Mouse (Mus musculus) MEL (cell line): ENCODE measurements around the gene Smagp. TPM values are rescaled to one million over a fixed set of nuclear protein-coding genes. Genes with fewer than 3 reads are reported as not detected.

Source experiments
- DNase-seq: peaks from one replicate; pipeline ENCODE4 v3.0.0; 2011; ENCODE audit warnings: low read depth, low spot score
- H3K27ac ChIP-seq: 2 replicates; pipeline ENCODE4 v1.5.1; 2012; ENCODE audit warnings: low read depth, mild to moderate bottlenecking, control low read depth, low read length, moderate library complexity; ENCODE audit not compliant: control insufficient read depth
- H3K27me3 ChIP-seq, 2 experiments: fragments of 150-350 bp in 1 of 2; sonication (generic) in 1 of 2; 2 replicates each; pipeline ENCODE4 v1.6.1; 2012; ENCODE audit warnings: low read length in 2 of 2, mild to moderate bottlenecking in 2 of 2, improper control_type of control experiment in 1 of 2, moderate library complexity in 1 of 2; ENCODE audit not compliant: insufficient read depth in 2 of 2, control insufficient read depth in 1 of 2
- H3K36me3 ChIP-seq, 2 experiments: 2 replicates each; pipeline ENCODE4 v1.6.1; 2012 to 2014; ENCODE audit warnings: low read length in 2 of 2, improper control_type of control experiment in 1 of 2, inconsistent platforms in 1 of 2, mild to moderate bottlenecking in 1 of 2; ENCODE audit not compliant: insufficient read depth in 2 of 2, control insufficient read depth in 1 of 2
- H3K4me1 ChIP-seq, 2 experiments: fragments of 150-350 bp in 1 of 2; sonication (generic) in 1 of 2; 2 replicates each; pipeline ENCODE4 v1.6.1; 2012; ENCODE audit warnings: low read length in 2 of 2, improper control_type of control experiment in 1 of 2, mild to moderate bottlenecking in 1 of 2; ENCODE audit not compliant: insufficient read depth in 2 of 2, control insufficient read depth in 1 of 2
- H3K4me3 ChIP-seq, 2 experiments: fragments of 150-350 bp in 1 of 2; sonication (generic) in 1 of 2; 2 replicates each; pipeline ENCODE4 v1.5.1; 2012; ENCODE audit warnings: low read depth in 2 of 2, low read length in 2 of 2, mild to moderate bottlenecking in 2 of 2, moderate library complexity in 2 of 2, control low read depth in 1 of 2, improper control_type of control experiment in 1 of 2; ENCODE audit not compliant: control insufficient read depth in 1 of 2, insufficient read depth in 1 of 2
- H3K79me2 ChIP-seq: 2 replicates; pipeline ENCODE4 v1.6.1; 2012; ENCODE audit warnings: mild to moderate bottlenecking, low read length, moderate library complexity; ENCODE audit not compliant: control insufficient read depth, poor library complexity, insufficient read depth
- H3K9ac ChIP-seq: 2 replicates; pipeline ENCODE4 v1.6.1; 2012; ENCODE audit warnings: low read depth, mild to moderate bottlenecking, control low read depth, low read length, moderate library complexity; ENCODE audit not compliant: control insufficient read depth, poor library complexity, severe bottlenecking
- H3K9me3 ChIP-seq: fragments of 150-350 bp; sonication (generic); replicated peaks from 2 replicates; pipeline ENCODE4 v1.6.1; 2012; ENCODE audit warnings: mild to moderate bottlenecking, low read length, improper control_type of control experiment, moderate library complexity; ENCODE audit not compliant: insufficient read depth
- BHLHE40 ChIP-seq: IDR thresholded peaks from 2 replicates; pipeline ENCODE4 v1.6.1; 2012; ENCODE audit warnings: low read depth, mild to moderate bottlenecking, inconsistent platforms, low read length, improper control_type of control experiment, borderline replicate concordance
- CHD2 ChIP-seq: IDR thresholded peaks from 2 replicates; pipeline ENCODE4 v1.6.1; 2011; ENCODE audit warnings: low read length, improper control_type of control experiment
- E2F4 ChIP-seq: IDR thresholded peaks from 2 replicates; pipeline ENCODE4 v1.6.1; 2011; ENCODE audit warnings: low read depth, low read length, improper control_type of control experiment, borderline replicate concordance
- EP300 ChIP-seq, 2 experiments: IDR thresholded peaks; 2 replicates each; pipeline ENCODE4 v1.6.1; 2011; ENCODE audit warnings: improper control_type of control experiment in 2 of 2, low read length in 2 of 2, low read depth in 1 of 2, mild to moderate bottlenecking in 1 of 2
- ETS1 ChIP-seq: IDR thresholded peaks from 2 replicates; pipeline ENCODE4 v1.6.1; 2012; ENCODE audit warnings: low read depth, mild to moderate bottlenecking, inconsistent platforms, low read length, improper control_type of control experiment, moderate library complexity
- GABPA ChIP-seq: IDR thresholded peaks from 2 replicates; pipeline ENCODE4 v1.6.1; 2012; ENCODE audit warnings: low read depth, mild to moderate bottlenecking, inconsistent platforms, low read length, improper control_type of control experiment, moderate library complexity
- HCFC1 ChIP-seq: IDR thresholded peaks from 2 replicates; pipeline ENCODE4 v1.6.1; 2012; ENCODE audit warnings: low read depth, mild to moderate bottlenecking, inconsistent platforms, low read length, improper control_type of control experiment, moderate library complexity
- JUND ChIP-seq: IDR thresholded peaks from 2 replicates; pipeline ENCODE4 v1.6.1; 2011; ENCODE audit warnings: low read depth, mild to moderate bottlenecking, improper control_type of control experiment, low read length
- MAFK ChIP-seq: IDR thresholded peaks from 2 replicates; pipeline ENCODE4 v1.6.1; 2011; ENCODE audit warnings: low read depth, mild to moderate bottlenecking, low read length, improper control_type of control experiment, borderline replicate concordance
- MAX ChIP-seq: IDR thresholded peaks from 2 replicates; pipeline ENCODE4 v1.6.1; 2011; ENCODE audit warnings: low read length, improper control_type of control experiment
- MEF2A ChIP-seq: IDR thresholded peaks from 2 replicates; pipeline ENCODE4 v1.6.1; 2014; ENCODE audit warnings: low read depth, mild to moderate bottlenecking, inconsistent platforms, low read length, improper control_type of control experiment; ENCODE audit not compliant: poor library complexity, insufficient replicate concordance, severe bottlenecking; ENCODE audit errors: extremely low read depth
- NELFE ChIP-seq: IDR thresholded peaks from 2 replicates; pipeline ENCODE4 v1.6.1; 2011; ENCODE audit warnings: low read depth, low read length, improper control_type of control experiment
- NRF1 ChIP-seq: IDR thresholded peaks from 2 replicates; pipeline ENCODE4 v1.6.1; 2014; ENCODE audit warnings: low read depth, mild to moderate bottlenecking, inconsistent platforms, low read length, improper control_type of control experiment, moderate library complexity; ENCODE audit not compliant: poor library complexity, insufficient read depth, severe bottlenecking
- POLR2A ChIP-seq, 2 experiments: IDR thresholded peaks; 2 replicates each; pipeline ENCODE4 v1.6.1; 2011 to 2012; ENCODE audit warnings: low read length in 2 of 2, mild to moderate bottlenecking in 2 of 2, control low read depth in 1 of 2, improper control_type of control experiment in 1 of 2, low read depth in 1 of 2, moderate library complexity in 1 of 2; ENCODE audit not compliant: control insufficient read depth in 1 of 2, insufficient read depth in 1 of 2, poor library complexity in 1 of 2
- POLR2AphosphoS2 ChIP-seq: IDR thresholded peaks from 2 replicates; pipeline ENCODE4 v1.6.1; 2011; ENCODE audit warnings: low read length, improper control_type of control experiment
- RAD21 ChIP-seq: IDR thresholded peaks from 2 replicates; pipeline ENCODE4 v1.6.1; 2011; ENCODE audit warnings: mild to moderate bottlenecking, low read depth, low read length, improper control_type of control experiment
- SMC3 ChIP-seq: IDR thresholded peaks from 2 replicates; pipeline ENCODE4 v1.6.1; 2011; ENCODE audit warnings: low read depth, low read length, improper control_type of control experiment
- TAL1 ChIP-seq: IDR thresholded peaks from 2 replicates; pipeline ENCODE4 v1.6.1; 2012; ENCODE audit warnings: mild to moderate bottlenecking, inconsistent platforms, low read length, moderate library complexity, mixed read lengths
- TBP ChIP-seq: IDR thresholded peaks from 2 replicates; pipeline ENCODE4 v1.8.0; 2011; ENCODE audit warnings: low read depth, low read length, improper control_type of control experiment
- TCF12 ChIP-seq: IDR thresholded peaks from 2 replicates; pipeline ENCODE4 v1.6.1; 2014; ENCODE audit warnings: low read depth, mild to moderate bottlenecking, inconsistent platforms, low read length, improper control_type of control experiment, moderate library complexity
- UBTF ChIP-seq: IDR thresholded peaks from 2 replicates; pipeline ENCODE4 v1.6.1; 2012; ENCODE audit warnings: low read depth, mild to moderate bottlenecking, inconsistent platforms, low read length, improper control_type of control experiment, moderate library complexity, borderline replicate concordance; ENCODE audit not compliant: insufficient read depth
- USF1 ChIP-seq: IDR thresholded peaks from 2 replicates; pipeline ENCODE4 v1.6.1; 2014; ENCODE audit warnings: low read depth, mild to moderate bottlenecking, inconsistent platforms, low read length, improper control_type of control experiment, moderate library complexity
- ZMIZ1 ChIP-seq: IDR thresholded peaks from 2 replicates; pipeline ENCODE4 v1.6.1; 2012; ENCODE audit warnings: low read depth, mild to moderate bottlenecking, inconsistent platforms, low read length, improper control_type of control experiment, moderate library complexity
- ZNF384 ChIP-seq: IDR thresholded peaks from 2 replicates; pipeline ENCODE4 v1.6.1; 2012; ENCODE audit warnings: low read depth, mild to moderate bottlenecking, inconsistent platforms, low read length, improper control_type of control experiment
- polyA plus RNA-seq, 2 experiments: library from polyadenylated mRNA; stranded (reverse) in 1 of 2; unstranded in 1 of 2; fragments of >175 nt in 1 of 2; fragments of >200 nt in 1 of 2; gene quantifications; 2 replicates each; pipeline versions ENCODE4 v1.2.1 to v1.2.4; 2012; ENCODE audit warnings: low replicate concordance in 2 of 2, low read depth in 1 of 2; ENCODE audit not compliant: insufficient read length in 2 of 2, insufficient read depth in 1 of 2, missing spikeins in 1 of 2
- total RNA-seq: library from RNA; depleted of rRNA; stranded (reverse); fragments of 300-350 nt; gene quantifications from 2 replicates; pipeline ENCODE4 v1.2.3, GENCODE M21; 2012

The Smagp gene
- total and polyA plus RNA-seq, 3 experiments: 2.6 to 22.6 TPM; not detected in 1

DNA sequence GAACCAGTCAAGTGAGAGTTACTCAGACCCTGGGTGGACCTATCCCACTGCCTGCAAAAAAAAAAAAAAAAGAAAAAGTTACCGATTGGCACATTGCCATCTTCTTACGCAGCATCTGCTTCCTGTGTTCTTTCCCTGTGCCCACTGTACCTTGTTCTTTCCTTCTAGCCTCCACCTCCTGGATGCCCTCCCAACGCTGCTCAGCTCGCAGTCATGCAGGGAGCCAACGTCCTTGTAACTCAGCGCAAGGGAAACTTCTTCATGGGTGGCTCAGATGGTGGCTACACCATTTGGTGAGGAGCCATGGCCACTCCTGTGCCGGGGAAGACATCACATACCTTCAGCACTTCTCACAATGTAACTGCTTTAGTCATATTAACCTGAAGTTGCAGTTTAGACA is 17.5 kb downstream of the Smagp start:
- no peak overlapping the region for H3K4me3 ChIP-seq
- TF ChIP-seq USF1 (no peak), GABPA (no peak), ZNF384 (peak; percentile 70)
- TF ChIP-seq, all 39 proteins: peak for 1
- H3K9me3 ChIP-seq: no peaks in the 10 kb centered on the region
- peaks cover 0 to 5% of the 10 kb centered on the region in 2 experiments; a peak in 2 of 4 replicates for H3K4me1 ChIP-seq
- no peak overlapping the region for H3K27ac ChIP-seq
- H3K9ac ChIP-seq: no peak overlapping the region
- H3K36me3 ChIP-seq: peaks cover 2 to 21% of the 10 kb centered on the region in 2 experiments; a peak in 2 of 4 replicates
- no peaks in the 10 kb centered on the region for H3K27me3 ChIP-seq
- H3K79me2 ChIP-seq: peaks cover 12% of the 10 kb centered on the region
- no peak for DNase-seq

- Histone ChIP-seq H3K36me3 (peaks cover 8 to 21% of the 10 kb centered on the region in 2 experiments), H3K4me1 (peaks cover 0 to 12% of the 10 kb centered on the region in 2 experiments; a peak in 2 of 4 replicates), H3K9me3 (no peaks in the 10 kb centered on the region), H3K9ac (peak overlapping the region; percentile 90), H3K27me3 (no peaks in the 10 kb centered on the region), H3K4me3 (peak overlapping the region; percentile 87 to 89), H3K79me2 (peaks cover 12% of the 10 kb centered on the region), H3K27ac (peak overlapping the region; percentile 39)
- TF ChIP-seq HCFC1 (0 out of 2 replicates have a peak, but pooled peaks have one; percentile 25), ETS1 (no peak), MAFK (no peak), POLR2A (IDR thresholded peaks at IDR 0.05; ENCODE audit: control insufficient read depth in 1 of 2, insufficient read depth in 1 of 2, low read depth in 1 of 2, low read length in 2 of 2, poor library complexity in 1 of 2) (no peak)
- no peak for DNase-seq
Observed at GRCm38 (mm10) chr15:100616221-100616620, 20.5 kb downstream of the Smagp start.

GRCm38 (mm10) chr15:100615825-100616220 is 20.9 kb downstream of the Smagp start:
- Histone ChIP-seq H3K9ac (peak overlapping the region; percentile 90), H3K27ac (peak overlapping the region; percentile 69), H3K79me2 (peaks cover 12% of the 10 kb centered on the region), H3K4me1 (peaks cover 0 to 12% of the 10 kb centered on the region in 2 experiments; a peak in 2 of 4 replicates), H3K9me3 (no peaks in the 10 kb centered on the region), H3K4me3 (peak overlapping the region; percentile 87 to 89), H3K27me3 (no peaks in the 10 kb centered on the region), H3K36me3 (peaks cover 8 to 17% of the 10 kb centered on the region in 2 experiments)
- DNase-seq: peak; percentile 98
- TF ChIP-seq SMC3 (0 out of 2 replicates have a peak, but pooled peaks have one; percentile 6), POLR2A (IDR thresholded peaks at IDR 0.05; ENCODE audit: control insufficient read depth in 1 of 2, insufficient read depth in 1 of 2, low read depth in 1 of 2, low read length in 2 of 2, poor library complexity in 1 of 2) (peak in 1 of 2 experiments; percentile 83; a peak in 2 of 4 replicates), NRF1 (no peak), MEF2A (no peak), E2F4 (no peak), RAD21 (no peak), MAX (no peak; the same call in 1 of the 2 replicates), EP300 (IDR thresholded peaks at IDR 0.05; ENCODE audit: low read depth in 1 of 2, low read length in 2 of 2) (no peak), CHD2 (peak; percentile 69), USF1 (no peak), NELFE (peak; percentile 88), MAFK (no peak), TAL1 (no peak), TCF12 (0 out of 2 replicates have a peak, but pooled peaks have one; percentile 38), BHLHE40 (no peak), HCFC1 (peak; percentile 73; the same call in 1 of the 2 replicates), POLR2AphosphoS2 (peak; percentile 73), GABPA (no peak), ZMIZ1 (peak; percentile 78), TBP (no peak; the same call in 1 of the 2 replicates), JUND (no peak), UBTF (no peak)
